ENCODE assay signal across 17 mouse cellular contexts in the genomic region with DNA sequence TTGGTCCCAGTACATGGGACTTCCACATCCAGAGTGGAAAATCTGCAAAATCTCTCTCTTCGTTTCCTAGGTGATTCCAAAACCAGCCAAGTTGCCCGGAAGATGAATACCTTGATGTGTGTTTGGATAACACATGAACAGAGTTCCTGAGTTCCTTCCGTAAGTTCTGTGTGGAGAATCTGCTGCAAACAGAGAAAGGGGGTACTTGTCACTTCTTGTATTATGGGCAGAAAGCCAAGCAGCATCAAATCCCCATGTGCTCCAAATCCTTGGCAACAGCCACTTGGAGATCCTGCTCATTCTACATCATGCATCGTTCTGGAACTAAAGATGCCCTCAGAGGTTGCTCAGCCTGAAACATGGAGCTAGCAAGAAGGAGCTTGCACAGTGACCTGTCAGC.
"Had no signal": no experiment of that assay in that cellular context is flagged by ENCODE, and none has a peak within 500 bp of the region (broad histone marks: within the 10 kb centered on the region; RNA-seq: fewer than 3 reads in every experiment).

No protein-coding gene starts in this region.

- H3K4me2 ChIP-seq: kidney, embryonic 15.5 days; liver, embryonic 13.5 days; midbrain, embryonic 12.5 days; neural tube, embryonic 12.5 days; neural tube, embryonic 15.5 days had no signal

- H3K9me3 ChIP-seq: kidney, embryonic 15.5 days; liver, embryonic 13.5 days; midbrain, embryonic 12.5 days; neural tube, embryonic 12.5 days; neural tube, embryonic 15.5 days had no signal

- H3K27ac ChIP-seq: kidney, embryonic 15.5 days; liver, embryonic 13.5 days; midbrain, embryonic 12.5 days; neural tube, embryonic 12.5 days; neural tube, embryonic 15.5 days; stomach, postnatal 0 days had no signal

- H3K9ac ChIP-seq: kidney, embryonic 15.5 days; liver, embryonic 13.5 days; midbrain, embryonic 12.5 days; neural tube, embryonic 12.5 days; neural tube, embryonic 15.5 days had no signal

- H3K4me3 ChIP-seq: kidney, embryonic 15.5 days; liver, embryonic 13.5 days; midbrain, embryonic 12.5 days; neural tube, embryonic 12.5 days; neural tube, embryonic 15.5 days had no signal

- H3K27me3 ChIP-seq: liver, embryonic 13.5 days; neural tube, embryonic 12.5 days had no signal

- H3K36me3 ChIP-seq: kidney, embryonic 15.5 days; liver, embryonic 13.5 days; midbrain, embryonic 12.5 days; neural tube, embryonic 12.5 days; neural tube, embryonic 15.5 days had no signal

- H3K4me1 ChIP-seq: kidney, embryonic 15.5 days; liver, embryonic 13.5 days; neural tube, embryonic 12.5 days; neural tube, embryonic 15.5 days had no signal

- DNase-seq: kidney, adult 8-10 months; kidney, postnatal 10 days; kidney, postnatal 36 days; liver, embryonic 13.5 days; lung, adult 2 months; lung, postnatal 14 days; lung, postnatal 4 days; right cerebral cortex, adult 18-20 months; right cerebral cortex, postnatal 14 days; right cerebral cortex, postnatal 4 days; thymus, adult 18-20 months; thymus, postnatal 36 days had no signal
